Mouse (Mus musculus): ENCODE measurements at regions not wholly inside any gene's neighbourhood (a gene's known extent, or its start where the extent isn't known, plus 50 kb on each side); places are given as distances from the start of the nearest gene placed in this dataset.

DNA sequence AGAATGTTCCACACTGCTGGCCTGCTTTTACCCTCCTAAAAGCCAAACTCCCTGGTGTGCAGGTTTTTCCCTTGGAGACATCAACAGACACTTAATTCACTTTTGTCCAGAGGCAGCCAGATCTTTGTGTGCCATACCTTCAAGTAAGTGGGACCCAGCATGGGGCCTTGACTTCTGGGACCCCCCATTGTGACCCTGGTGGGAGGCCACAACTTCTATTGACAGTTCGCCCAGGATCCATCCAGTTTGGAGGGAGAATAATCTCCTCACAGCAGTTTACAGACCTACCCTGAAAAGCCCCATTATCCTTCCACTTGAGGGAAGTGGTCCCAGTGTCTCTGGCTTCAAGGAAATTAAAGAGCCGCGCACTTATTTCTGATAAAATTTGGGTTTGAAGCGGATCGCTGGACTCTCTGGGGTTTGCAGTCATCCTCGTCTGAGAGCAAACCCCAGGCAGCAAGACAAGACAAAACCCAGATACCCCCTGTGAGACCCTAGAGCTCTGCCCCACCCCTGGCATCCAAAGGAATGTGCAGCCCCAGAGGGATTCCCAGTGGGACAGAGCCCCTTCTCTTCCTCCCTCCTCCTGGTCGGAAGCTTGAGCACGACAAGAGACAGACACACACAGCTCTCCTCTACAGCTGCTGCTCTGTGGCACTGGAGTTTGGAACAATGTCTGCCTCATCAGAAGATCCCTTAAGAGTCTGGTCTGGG is 115.8 kb upstream of the Med13l start:
- TF ChIP-seq POLR2AphosphoS5 (IDR thresholded peaks at IDR 0.05; ENCODE audit: insufficient replicate concordance, low read depth, low read length) (no peak), GATA2 (IDR thresholded peaks at IDR 0.05; ENCODE audit: borderline replicate concordance, low read depth, low read length) (no peak), TAL1 (conservative IDR thresholded peaks at IDR 0.05; ENCODE audit: low read depth, low read length) (no peak), CTCF (IDR thresholded peaks at IDR 0.05; ENCODE audit: low read depth, low read length) (no peak), GATA1 (IDR thresholded peaks at IDR 0.05; ENCODE audit: borderline replicate concordance, low read length) (no peak)
- DNase-seq (ENCODE audit: low spot score) (no peak), ATAC-seq (ENCODE audit: extremely low read depth, insufficient number of reproducible peaks, low FRiP score, poor library complexity, severe bottlenecking) (no peak)
- Histone ChIP-seq H3K9me3 (replicated peaks) (no peaks in the 10 kb centered on the region), H3K4me3 (ENCODE audit: low read depth, low read length) (no peak overlapping the region), H3K27me3 (ENCODE audit: insufficient read depth, low read length) (peaks cover 55% of the 10 kb centered on the region), H3K36me3 (replicated peaks) (no peaks in the 10 kb centered on the region), H3K4me1 (ENCODE audit: insufficient read depth, low read depth, low read length) (peaks cover 12% of the 10 kb centered on the region)

- Histone ChIP-seq H3K4me3 (ENCODE audit: low read depth, low read length) (no peak overlapping the region), H3K36me3 (replicated peaks) (no peaks in the 10 kb centered on the region), H3K4me1 (ENCODE audit: insufficient read depth, low read depth, low read length) (peaks cover 12% of the 10 kb centered on the region), H3K9me3 (replicated peaks) (no peaks in the 10 kb centered on the region), H3K27me3 (ENCODE audit: insufficient read depth, low read length) (peaks cover 51% of the 10 kb centered on the region)
- TF ChIP-seq CTCF (IDR thresholded peaks at IDR 0.05; ENCODE audit: low read depth, low read length) (no peak), POLR2AphosphoS5 (IDR thresholded peaks at IDR 0.05; ENCODE audit: insufficient replicate concordance, low read depth, low read length) (no peak), TAL1 (conservative IDR thresholded peaks at IDR 0.05; ENCODE audit: low read depth, low read length) (no peak), GATA1 (IDR thresholded peaks at IDR 0.05; ENCODE audit: borderline replicate concordance, low read length) (no peak), GATA2 (IDR thresholded peaks at IDR 0.05; ENCODE audit: borderline replicate concordance, low read depth, low read length) (no peak)
- DNase-seq (ENCODE audit: low spot score), result no peak
- no peak for ATAC-seq (ENCODE audit: extremely low read depth, insufficient number of reproducible peaks, low FRiP score, poor library complexity, severe bottlenecking)
Measured at GRCm38 (mm10) chr5:118445252-118445987, 115.1 kb upstream of the Med13l start.

- Histone ChIP-seq H3K36me3 (replicated peaks) (no peaks in the 10 kb centered on the region), H3K9me3 (replicated peaks) (no peaks in the 10 kb centered on the region), H3K27me3 (ENCODE audit: insufficient read depth, low read length) (peaks cover 46% of the 10 kb centered on the region), H3K4me3 (ENCODE audit: low read depth, low read length) (no peak overlapping the region), H3K4me1 (ENCODE audit: insufficient read depth, low read depth, low read length) (peaks cover 12% of the 10 kb centered on the region)
- DNase-seq (ENCODE audit: low spot score) (no peak), ATAC-seq (ENCODE audit: extremely low read depth, insufficient number of reproducible peaks, low FRiP score, poor library complexity, severe bottlenecking) (no peak)
- TF ChIP-seq POLR2AphosphoS5 (IDR thresholded peaks at IDR 0.05; ENCODE audit: insufficient replicate concordance, low read depth, low read length), result no peak
- no peak for TF ChIP-seq GATA1 (IDR thresholded peaks at IDR 0.05; ENCODE audit: borderline replicate concordance, low read length)
- no peak for TF ChIP-seq GATA2 (IDR thresholded peaks at IDR 0.05; ENCODE audit: borderline replicate concordance, low read depth, low read length)
- TF ChIP-seq TAL1 (conservative IDR thresholded peaks at IDR 0.05; ENCODE audit: low read depth, low read length), result no peak
- no peak for TF ChIP-seq CTCF (IDR thresholded peaks at IDR 0.05; ENCODE audit: low read depth, low read length)
Measured at GRCm38 (mm10) chr5:118445988-118446280, 114.5 kb upstream of the Med13l start.

DNA sequence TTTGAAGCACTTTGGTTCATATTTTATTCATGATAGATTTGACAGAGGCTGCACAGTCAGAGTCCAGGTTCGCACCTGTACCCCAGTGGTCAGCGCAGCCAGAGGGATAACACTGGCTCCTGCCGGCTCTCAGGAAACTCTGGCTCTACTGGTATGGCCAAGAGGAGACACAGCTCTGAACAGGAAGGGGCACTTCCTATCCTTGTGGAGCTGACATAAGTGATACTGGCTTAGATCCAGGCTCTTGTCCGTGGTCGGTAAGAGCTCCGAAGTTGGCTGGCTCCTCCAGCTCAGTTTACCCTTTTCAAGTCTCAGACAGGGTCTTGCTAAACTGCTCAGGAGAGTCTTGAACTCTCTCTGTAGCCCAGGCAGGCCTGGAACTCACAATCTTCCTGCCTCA is 113.6 kb upstream of the Med13l start:
- ATAC-seq (ENCODE audit: extremely low read depth, insufficient number of reproducible peaks, low FRiP score, poor library complexity, severe bottlenecking) (no peak), DNase-seq (ENCODE audit: low spot score) (no peak)
- Histone ChIP-seq H3K4me3 (ENCODE audit: low read depth, low read length) (no peak overlapping the region), H3K36me3 (replicated peaks) (no peaks in the 10 kb centered on the region), H3K4me1 (ENCODE audit: insufficient read depth, low read depth, low read length) (peaks cover 12% of the 10 kb centered on the region), H3K27me3 (ENCODE audit: insufficient read depth, low read length) (peaks cover 52% of the 10 kb centered on the region), H3K9me3 (replicated peaks) (no peaks in the 10 kb centered on the region)
- TF ChIP-seq CTCF (IDR thresholded peaks at IDR 0.05; ENCODE audit: low read depth, low read length) (no peak), GATA1 (IDR thresholded peaks at IDR 0.05; ENCODE audit: borderline replicate concordance, low read length) (no peak), TAL1 (conservative IDR thresholded peaks at IDR 0.05; ENCODE audit: low read depth, low read length) (no peak), GATA2 (IDR thresholded peaks at IDR 0.05; ENCODE audit: borderline replicate concordance, low read depth, low read length) (no peak), POLR2AphosphoS5 (IDR thresholded peaks at IDR 0.05; ENCODE audit: insufficient replicate concordance, low read depth, low read length) (no peak)

DNA sequence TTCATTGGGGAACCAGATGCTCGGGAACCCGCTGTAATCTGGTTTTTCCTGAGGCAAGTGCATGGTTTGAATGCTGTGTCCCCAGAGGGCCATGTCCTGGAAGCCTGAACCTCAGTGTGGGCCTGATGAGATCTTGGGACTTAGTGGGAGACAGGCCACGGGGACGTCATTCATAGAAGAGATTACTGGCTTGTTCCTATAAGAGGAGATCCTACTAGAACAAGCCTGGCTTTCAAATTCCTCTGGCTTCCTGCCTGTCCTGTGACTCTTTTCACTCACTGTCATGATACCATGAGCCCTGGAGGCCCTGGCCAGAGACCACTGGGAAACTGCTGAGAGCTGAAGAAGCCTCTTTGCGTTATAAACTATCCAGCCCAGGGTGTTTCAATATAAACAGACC is 113.1 kb upstream of the Med13l start:
- Histone ChIP-seq H3K9me3 (replicated peaks) (no peaks in the 10 kb centered on the region), H3K4me1 (ENCODE audit: insufficient read depth, low read depth, low read length) (peaks cover 15% of the 10 kb centered on the region), H3K4me3 (ENCODE audit: low read depth, low read length) (no peak overlapping the region), H3K27me3 (ENCODE audit: insufficient read depth, low read length) (peaks cover 54% of the 10 kb centered on the region), H3K36me3 (replicated peaks) (no peaks in the 10 kb centered on the region)
- no peak for ATAC-seq (ENCODE audit: extremely low read depth, insufficient number of reproducible peaks, low FRiP score, poor library complexity, severe bottlenecking)
- DNase-seq (ENCODE audit: low spot score), result no peak
- TF ChIP-seq GATA2 (IDR thresholded peaks at IDR 0.05; ENCODE audit: borderline replicate concordance, low read depth, low read length), result no peak
- no peak for TF ChIP-seq CTCF (IDR thresholded peaks at IDR 0.05; ENCODE audit: low read depth, low read length)

GRCm38 (mm10) chr5:118448884-118449515 is 111.5 kb upstream of the Med13l start:
- Histone ChIP-seq H3K9me3 (replicated peaks) (no peaks in the 10 kb centered on the region), H3K4me1 (ENCODE audit: insufficient read depth, low read depth, low read length) (peaks cover 15% of the 10 kb centered on the region), H3K27me3 (ENCODE audit: insufficient read depth, low read length) (peaks cover 59% of the 10 kb centered on the region), H3K4me3 (ENCODE audit: low read depth, low read length) (no peak overlapping the region), H3K36me3 (replicated peaks) (no peaks in the 10 kb centered on the region)
- TF ChIP-seq GATA2 (IDR thresholded peaks at IDR 0.05; ENCODE audit: borderline replicate concordance, low read depth, low read length), result no peak
- TF ChIP-seq CTCF (IDR thresholded peaks at IDR 0.05; ENCODE audit: low read depth, low read length), result no peak
- TF ChIP-seq GATA1 (IDR thresholded peaks at IDR 0.05; ENCODE audit: borderline replicate concordance, low read length), result no peak
- TF ChIP-seq POLR2AphosphoS5 (IDR thresholded peaks at IDR 0.05; ENCODE audit: insufficient replicate concordance, low read depth, low read length), result no peak
- no peak for TF ChIP-seq TAL1 (conservative IDR thresholded peaks at IDR 0.05; ENCODE audit: low read depth, low read length)
- DNase-seq (ENCODE audit: low spot score) (no peak), ATAC-seq (ENCODE audit: extremely low read depth, insufficient number of reproducible peaks, low FRiP score, poor library complexity, severe bottlenecking) (no peak)

All from G1E (cell line).